Mouse (Mus musculus): Measurements from ENCODE around the gene Ptgfrn.
A peak's percentile ranks its signal among the peaks of the same experiment; 100 is the strongest.

The Ptgfrn gene

GRCm38 (mm10) chr3:101036001-101036400, 74.1 kb downstream of the Ptgfrn start:
- DNase-seq, result no peak

DNA sequence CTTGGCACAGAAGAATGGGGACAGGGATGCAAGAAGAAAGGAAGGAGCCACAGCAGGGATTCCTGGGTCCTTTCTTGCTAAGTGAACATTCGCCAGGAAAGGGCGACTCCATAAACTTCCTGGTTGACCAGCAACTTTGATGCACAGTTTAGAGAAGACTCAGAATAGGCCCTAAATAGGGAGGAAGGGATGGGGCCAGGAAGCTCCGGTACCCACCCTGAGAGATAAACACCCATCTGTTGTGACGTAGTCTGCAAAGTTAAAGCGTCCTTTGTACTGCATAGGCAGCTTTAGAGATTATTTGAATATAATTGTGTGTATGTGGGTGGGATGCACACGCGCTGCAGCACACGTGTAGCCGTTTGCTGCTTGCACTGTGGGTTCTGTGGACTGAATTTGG, 75.6 kb downstream of the Ptgfrn start:
- no peak for DNase-seq

DNA sequence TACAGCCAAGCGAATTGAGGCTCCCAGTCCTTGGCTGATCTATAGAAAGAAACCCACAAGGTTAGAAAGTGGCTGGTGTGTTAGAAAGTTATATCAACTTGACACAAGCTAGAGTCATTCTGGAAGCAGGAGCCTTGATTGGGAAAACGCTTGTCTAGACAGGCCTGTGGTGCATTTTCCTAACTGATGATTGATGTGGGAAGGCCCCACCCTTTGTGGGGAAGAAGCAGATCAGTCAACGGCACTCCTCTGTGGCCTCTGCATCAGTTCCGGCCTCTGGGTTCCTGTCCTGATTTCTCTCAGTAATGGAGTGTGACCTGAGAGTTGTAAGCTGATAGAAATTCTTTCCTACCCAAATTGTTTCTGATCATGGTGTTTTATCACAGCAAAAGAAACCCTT, 76.4 kb downstream of the Ptgfrn start:
- DNase-seq, result no peak

- DNase-seq, result no peak
Observed at GRCm38 (mm10) chr3:101031456-101032142, 78.5 kb downstream of the Ptgfrn start.

GRCm38 (mm10) chr3:101030630-101031029, 79.4 kb downstream of the Ptgfrn start:
- DNase-seq, result no peak

- no peak for DNase-seq
Observed at GRCm38 (mm10) chr3:101029339-101029738, 80.7 kb downstream of the Ptgfrn start, which contains the start of gene Cd101. TSS of gene Cd101 (minus strand) at chr3:101029556.

- DNase-seq, result no peak
Observed at GRCm38 (mm10) chr3:101026741-101027140, 83.3 kb downstream of the Ptgfrn start.

DNA sequence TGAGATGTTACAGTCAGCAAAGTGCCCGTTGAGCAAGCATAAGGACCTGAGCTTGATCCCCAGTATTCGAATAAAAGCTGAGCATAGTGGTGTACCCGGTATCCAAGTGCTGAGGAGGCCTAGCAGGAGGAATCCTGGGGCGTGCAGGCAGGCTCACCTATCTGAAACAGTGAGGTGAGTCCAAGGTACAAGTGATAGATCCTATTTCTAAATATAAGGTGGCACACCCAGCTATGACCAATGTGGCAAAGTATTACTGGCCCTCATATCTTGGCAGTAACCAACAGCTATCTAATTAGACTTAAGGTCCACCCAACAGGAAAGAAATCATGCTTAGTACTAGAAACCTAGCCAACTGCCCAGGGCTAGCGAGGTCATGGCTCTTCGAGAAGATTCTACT, 87.1 kb downstream of the Ptgfrn start:
- no peak for DNase-seq

DNA sequence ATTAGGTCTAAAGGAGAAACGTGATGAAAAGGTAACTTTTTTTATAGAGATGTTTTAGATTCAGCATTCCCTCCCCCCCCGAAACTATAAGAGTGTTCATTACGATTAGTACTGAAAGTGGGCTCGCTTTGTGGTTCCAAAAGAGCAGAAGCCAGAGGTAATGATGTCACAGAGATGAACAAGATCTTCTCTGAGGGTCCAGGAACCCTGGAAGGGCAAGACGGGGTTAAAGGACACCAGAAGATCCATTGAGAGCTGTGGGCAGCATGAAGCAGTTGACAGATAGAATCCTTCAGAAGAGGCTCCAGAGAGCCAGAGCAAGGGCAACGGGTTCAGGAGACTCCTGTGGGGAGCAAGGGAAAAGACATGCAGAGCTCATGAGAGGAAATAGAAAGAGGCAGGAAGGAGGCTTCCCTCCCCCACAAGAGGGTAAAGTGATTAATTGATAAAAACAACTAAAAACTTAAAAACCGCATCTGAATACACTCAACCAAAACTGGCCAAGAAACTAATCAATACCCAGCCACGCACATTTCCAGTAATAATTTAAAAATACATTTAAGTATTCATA, 88.5 kb downstream of the Ptgfrn start:
- DNase-seq, result no peak

- no peak for DNase-seq
Observed at GRCm38 (mm10) chr3:101021073-101021472, 89.0 kb downstream of the Ptgfrn start.

GRCm38 (mm10) chr3:101018494-101018893, 91.6 kb downstream of the Ptgfrn start:
- no peak for DNase-seq

DNA sequence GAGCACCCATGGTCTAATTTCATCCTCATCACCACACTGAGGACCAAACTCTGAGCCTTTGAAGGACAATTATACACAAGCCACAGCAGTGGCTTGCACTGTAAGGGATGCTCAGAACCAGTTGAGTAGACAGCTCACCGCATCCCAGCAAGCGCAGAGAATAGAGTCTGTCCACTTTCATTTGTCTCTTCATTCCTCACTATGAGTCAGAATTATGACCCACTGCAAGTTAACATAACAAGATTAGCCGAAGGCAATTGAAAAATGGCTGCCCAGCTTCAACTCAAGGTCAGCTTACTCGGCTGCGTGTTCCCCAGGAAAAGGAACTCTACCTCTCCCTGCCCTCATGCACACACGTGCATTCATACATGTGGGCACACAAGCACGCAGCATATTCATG, 94.0 kb downstream of the Ptgfrn start:
- no peak for DNase-seq

GRCm38 (mm10) chr3:101015254-101015653, 94.8 kb downstream of the Ptgfrn start:
- DNase-seq, result no peak

- DNase-seq, result no peak
Observed at GRCm38 (mm10) chr3:101013536-101013935, 96.5 kb downstream of the Ptgfrn start.

- DNase-seq, result no peak
Observed at GRCm38 (mm10) chr3:101013005-101013404, 97.1 kb downstream of the Ptgfrn start.

DNA sequence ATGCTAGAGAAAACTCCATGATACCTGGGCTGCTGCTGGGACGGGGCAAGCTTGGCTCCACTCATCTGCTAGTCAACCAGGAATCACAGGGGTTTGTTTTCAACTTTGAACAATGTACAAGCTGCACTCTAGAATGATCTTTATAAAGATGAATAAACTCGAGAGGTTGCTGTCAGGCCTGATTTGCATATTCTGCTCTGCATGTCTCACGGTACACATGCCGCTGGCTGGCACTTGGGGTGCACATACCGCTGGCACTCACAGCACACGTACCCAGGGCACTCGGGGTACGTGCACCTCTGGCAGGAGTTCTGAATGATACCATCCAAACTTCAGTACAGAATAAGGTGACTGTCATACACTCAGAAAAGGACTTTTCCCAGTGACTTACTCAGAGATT, 97.5 kb downstream of the Ptgfrn start:
- peak; percentile 19 to 22 for DNase-seq

DNA sequence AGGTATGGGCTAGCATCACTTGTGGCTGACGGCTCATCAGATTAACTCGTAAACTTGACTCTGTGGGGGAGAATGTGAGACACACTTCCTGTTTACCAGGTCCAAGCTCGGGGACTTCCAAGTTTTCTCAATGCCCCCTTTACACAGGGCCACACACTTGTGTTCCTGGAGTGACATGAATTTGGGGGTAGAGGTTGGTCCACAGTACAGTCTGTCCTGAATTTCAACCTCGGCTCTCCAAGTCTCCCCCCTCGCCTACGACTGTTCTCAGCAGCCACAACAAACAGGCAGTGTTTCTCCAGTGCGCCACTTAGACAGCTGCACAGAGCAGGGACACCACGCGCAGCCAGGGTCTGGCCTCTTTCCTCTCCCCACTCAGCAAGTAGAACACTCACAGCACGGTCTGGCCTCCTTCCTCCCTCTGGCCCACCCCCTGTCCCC, 97.9 kb downstream of the Ptgfrn start:
- DNase-seq, result peak; percentile 31 to 32

DNA sequence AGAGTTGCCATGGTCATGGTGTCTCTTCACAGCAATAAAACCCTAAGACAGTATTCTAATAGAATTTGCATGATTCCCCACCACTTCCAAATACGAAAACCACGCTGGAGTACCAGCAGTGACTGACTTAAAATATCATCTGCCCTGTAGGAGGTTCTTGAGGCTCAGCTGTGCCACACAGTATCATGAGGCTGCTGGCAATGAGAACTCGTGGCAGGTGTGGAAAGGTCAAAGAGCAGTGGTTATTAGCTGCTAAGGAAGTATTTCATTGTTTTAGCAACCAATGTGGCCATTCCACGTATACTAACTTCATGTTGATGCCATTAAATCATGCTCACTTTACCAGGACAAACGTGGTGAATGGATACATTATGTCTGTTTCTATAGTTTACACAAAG, 98.9 kb downstream of the Ptgfrn start:
- no peak for DNase-seq

GRCm38 (mm10) chr3:101010589-101011202, 99.4 kb downstream of the Ptgfrn start:
- peak; percentile 58 to 62 for DNase-seq

DNA sequence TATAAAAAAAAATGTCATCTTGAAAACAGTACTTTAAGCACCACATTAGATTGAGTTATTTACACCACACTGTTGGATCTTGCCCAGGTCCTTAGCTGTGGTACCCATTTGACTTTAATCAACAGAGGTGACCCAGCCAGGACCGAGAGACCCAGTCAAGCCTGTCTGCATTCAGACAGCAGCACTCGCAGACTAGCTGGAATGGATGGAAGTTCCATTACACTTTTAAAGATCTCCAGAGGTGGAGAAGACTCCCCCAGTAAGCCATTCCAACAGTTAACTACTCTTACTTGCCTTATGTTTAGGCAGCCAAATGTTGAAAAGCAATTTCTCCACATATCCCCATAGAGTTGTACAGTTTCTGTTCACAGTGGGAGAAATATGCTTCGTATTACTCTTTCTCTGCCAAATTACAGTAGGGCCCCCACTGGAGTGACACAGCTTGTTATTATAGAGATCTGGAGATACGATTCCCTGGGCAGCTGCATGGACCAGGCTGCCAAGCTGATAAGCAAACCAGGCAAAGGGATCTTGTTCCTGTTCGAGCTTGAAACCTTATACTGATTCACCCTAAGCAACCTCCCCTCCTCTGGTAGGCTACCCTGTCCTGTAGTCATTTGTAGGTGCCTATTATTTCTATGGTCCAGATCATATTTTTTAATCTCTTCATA, 102.8 kb downstream of the Ptgfrn start:
- DNase-seq, result no peak

DNA sequence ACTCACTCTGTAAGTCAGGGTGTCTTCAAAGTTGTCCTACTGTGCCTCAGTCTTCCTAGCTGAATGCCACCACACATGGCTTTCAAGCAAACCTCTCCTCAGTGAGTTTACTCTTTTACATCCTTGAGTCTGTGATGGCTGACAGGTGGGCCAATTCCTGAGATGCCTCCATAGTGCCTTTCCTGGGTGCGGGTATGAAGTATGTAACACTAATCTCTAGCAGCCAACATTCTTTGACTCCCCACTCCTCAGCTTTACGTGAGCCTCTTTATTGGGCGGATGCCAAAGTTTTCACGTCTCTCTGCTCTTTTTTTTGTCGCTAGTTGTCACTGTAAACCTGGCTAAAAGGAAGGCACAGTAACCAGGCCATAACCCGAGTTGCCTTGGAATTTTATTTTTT, 104.7 kb downstream of the Ptgfrn start:
- no peak for DNase-seq

DNA sequence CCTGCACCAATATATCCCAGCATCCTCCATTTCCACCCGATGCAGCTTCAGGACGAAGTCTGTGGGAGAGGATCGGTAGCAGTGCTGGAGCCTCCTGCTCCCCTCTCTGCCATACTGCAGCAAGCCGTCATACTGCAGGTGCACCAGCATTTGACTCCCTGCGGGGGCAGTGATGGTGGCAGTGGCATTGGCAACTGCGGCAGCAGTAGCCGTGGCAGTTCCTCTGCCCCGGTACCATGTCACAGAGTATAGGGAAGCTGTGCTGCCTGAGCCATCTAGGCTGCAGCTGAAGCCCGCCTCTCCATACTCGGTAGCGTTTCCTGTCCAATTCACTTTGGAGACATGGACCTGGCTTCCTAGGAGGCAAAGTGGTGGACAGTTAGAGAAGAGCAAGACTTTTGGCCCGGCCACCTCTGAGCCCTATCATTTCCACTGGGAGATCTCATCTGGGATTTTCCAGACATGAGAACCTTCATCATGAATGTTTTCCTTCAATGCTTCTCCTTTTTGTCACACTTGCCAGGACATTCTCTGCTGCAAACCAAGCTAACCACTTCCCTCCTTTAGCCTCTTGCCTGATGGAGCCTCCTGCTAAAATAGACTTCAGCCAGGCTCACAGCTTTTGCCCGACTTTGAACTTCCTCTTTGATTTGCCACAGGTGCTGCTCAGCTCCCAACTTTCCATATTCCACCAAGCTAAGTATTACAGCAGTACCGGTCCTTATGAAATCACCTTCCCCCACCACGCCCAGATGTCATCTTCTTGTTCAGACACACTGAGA, 106.3 kb downstream of the Ptgfrn start:
- DNase-seq, result no peak

- DNase-seq, result no peak
Observed at GRCm38 (mm10) chr3:100999732-101000131, 110.3 kb downstream of the Ptgfrn start.
